Mouse (Mus musculus) intestine, embryonic 15.5 days (tissue): Measurements from ENCODE around the gene Serf1. TPM values are rescaled to one million over a fixed set of nuclear protein-coding genes. Genes with fewer than 3 reads are reported as not detected.

ENCODE experiments used
- ATAC-seq: fragments of 200-750 bp; cut with Nextera tagmentation; 2 replicates; pipeline ENCODE4 v1.8.0; 2017; ENCODE audit warnings: moderate TSS enrichment, moderate library complexity
- H3K27ac ChIP-seq: fragments of 300-500 bp; sonication (generic); 2 replicates; pipeline ENCODE4 v1.5.1; 2015; ENCODE audit warnings: mild to moderate bottlenecking, inconsistent platforms
- H3K27me3 ChIP-seq: fragments of 300-500 bp; sonication (generic); replicated peaks from 2 replicates; pipeline ENCODE4 v1.6.1; 2015; ENCODE audit warnings: inconsistent platforms
- H3K36me3 ChIP-seq: fragments of 300-500 bp; sonication (generic); 2 replicates; pipeline ENCODE4 v1.6.1; 2015; ENCODE audit warnings: inconsistent platforms
- H3K4me1 ChIP-seq: fragments of 300-500 bp; sonication (generic); replicated peaks from 2 replicates; pipeline ENCODE4 v1.6.1; 2015; ENCODE audit warnings: inconsistent platforms
- H3K4me2 ChIP-seq: fragments of 300-500 bp; sonication (generic); replicated peaks from 2 replicates; pipeline ENCODE4 v1.6.1; 2015; ENCODE audit warnings: mild to moderate bottlenecking, inconsistent platforms
- H3K4me3 ChIP-seq: fragments of 300-500 bp; sonication (generic); replicated peaks from 2 replicates; pipeline ENCODE4 v1.5.1; 2015; ENCODE audit warnings: inconsistent platforms
- H3K9ac ChIP-seq: fragments of 300-500 bp; sonication (generic); 2 replicates; pipeline ENCODE4 v1.6.1; 2015; ENCODE audit warnings: inconsistent platforms
- H3K9me3 ChIP-seq: fragments of 300-500 bp; sonication (generic); 2 replicates; pipeline ENCODE4 v1.6.1; 2016; ENCODE audit warnings: inconsistent platforms
- WGBS: fragments of 180-500 bp; shearing (Covaris S2); methylation state at CpG from one replicate; pipeline ENCODE4 v1.1.7; 2015; 5-methylcytosine and 5-hydroxymethylcytosine counted together
- polyA plus RNA-seq: library from polyadenylated mRNA; unstranded; fragments of >200 nt; fragmentation: Nextera tagmentation; extraction: Ambion mirVana; gene quantifications from 2 replicates; pipeline ENCODE4 v1.2.1, GENCODE M21; 2015

Serf1 gene
- 136 and 168 TPM in 2 replicates for polyA plus RNA-seq

DNA sequence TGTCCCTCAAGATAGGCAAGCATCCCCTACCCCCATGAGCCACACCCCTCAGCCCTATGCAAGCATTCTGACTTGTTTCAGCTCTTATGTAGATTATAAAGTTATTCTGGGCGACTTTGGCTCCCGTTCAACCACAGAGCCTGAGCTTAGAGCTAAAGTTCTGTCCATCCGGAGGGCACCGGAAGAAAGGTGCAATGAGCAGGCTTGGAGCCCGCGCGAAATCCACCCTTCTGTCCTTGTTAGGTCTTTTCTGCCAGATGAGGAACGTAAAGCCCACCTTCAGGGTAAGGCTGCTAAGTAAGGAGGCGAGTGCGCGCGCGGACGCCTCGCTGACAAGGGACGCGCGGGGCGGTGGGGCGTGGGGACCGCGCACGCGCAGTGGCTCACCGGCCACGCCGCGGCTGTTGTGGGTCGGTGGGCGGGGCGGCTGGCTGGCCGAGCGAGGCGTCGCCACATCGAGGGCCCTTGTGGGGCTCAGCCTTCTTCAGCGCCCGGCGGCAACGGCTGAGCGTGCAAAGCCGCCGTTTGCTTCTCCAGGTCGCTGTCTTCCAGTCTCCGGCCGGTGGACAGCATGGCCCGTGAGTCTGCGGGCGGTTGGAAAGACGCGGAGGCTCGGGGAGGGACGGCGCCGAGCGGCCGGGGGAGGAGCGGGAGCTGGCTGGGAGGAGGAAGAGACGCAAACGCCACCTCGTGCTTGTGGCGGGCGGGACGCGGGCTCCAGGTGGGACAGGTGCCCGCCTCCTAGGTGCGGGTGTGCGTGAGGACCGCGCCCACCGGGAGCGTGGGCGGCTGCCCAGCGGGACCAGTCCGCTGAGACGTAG lies at the start of gene Serf1:
Serf1 (plus strand) TSS at position 361 of the 821 bp plus-strand sequence.
- under 1% methylated on average over 70 of the region's 76 CpGs for WGBS
- Histone ChIP-seq H3K36me3 (no peaks in the 10 kb centered on the region), H3K9me3 (no peaks in the 10 kb centered on the region), H3K4me1 (0 out of 2 replicates have a peak, but pooled peaks cover 9% of the 10 kb centered on the region), H3K9ac (peak within 1 kb of the TSS; percentile 73), H3K4me3 (peak within 1 kb of the TSS; percentile 79), H3K27ac (peak within 1 kb of the TSS; percentile 73), H3K4me2 (peak within 1 kb of the TSS; percentile 92), H3K27me3 (no peaks in the 10 kb centered on the region)
- ATAC-seq, result peak; percentile 87

GRCm38 (mm10) chr13:100063936-100064335 lies 43.9 kb upstream of the Serf1 start:
- no peak overlapping the region for H3K4me3 ChIP-seq
- no peaks in the 10 kb centered on the region for H3K4me1 ChIP-seq
- H3K36me3 ChIP-seq, result peaks cover 28% of the 10 kb centered on the region
- H3K27me3 ChIP-seq, result no peaks in the 10 kb centered on the region
- H3K27ac ChIP-seq, result no peak overlapping the region
- H3K9me3 ChIP-seq, result no peaks in the 10 kb centered on the region
- no peak for ATAC-seq
- H3K9ac ChIP-seq, result no peak overlapping the region
- 93% methylated on average over 3 of the region's 3 CpGs for WGBS
- no peak overlapping the region for H3K4me2 ChIP-seq

- Histone ChIP-seq H3K9me3 (no peaks in the 10 kb centered on the region), H3K27ac (no peak overlapping the region), H3K4me1 (no peaks in the 10 kb centered on the region), H3K36me3 (peaks cover 24% of the 10 kb centered on the region), H3K27me3 (no peaks in the 10 kb centered on the region), H3K4me2 (no peak overlapping the region), H3K9ac (no peak overlapping the region), H3K4me3 (no peak overlapping the region)
- ATAC-seq, result no peak
- WGBS, result 82% methylated on average over 6 of the region's 6 CpGs
Observed at GRCm38 (mm10) chr13:100067821-100068220, 40.0 kb upstream of the Serf1 start.

DNA sequence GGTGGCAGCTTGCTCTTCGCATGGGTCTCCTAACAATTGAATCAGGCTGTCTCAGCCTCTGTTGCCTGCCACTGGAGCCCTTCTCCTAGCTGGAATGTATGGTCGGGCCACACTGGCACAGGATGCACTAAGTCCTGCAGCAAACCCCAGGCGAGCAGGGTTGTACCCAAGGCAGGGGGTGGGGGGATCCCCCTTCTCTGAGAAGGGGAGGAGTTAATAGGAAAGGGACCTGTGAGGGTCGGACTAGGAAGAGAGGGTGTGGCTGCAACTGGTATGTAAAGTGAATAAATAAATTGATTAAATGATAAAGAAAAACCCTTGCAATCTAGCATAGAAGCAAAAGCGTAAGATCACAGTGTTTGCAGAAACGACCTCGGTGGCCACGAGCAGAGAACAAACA lies 36.3 kb upstream of the Serf1 start:
- no peak for ATAC-seq
- 84% methylated on average over 8 of the region's 8 CpGs for WGBS
- no peak overlapping the region for H3K27ac ChIP-seq

GRCm38 (mm10) chr13:100098808-100099207 lies 9.0 kb upstream of the Serf1 start:
- peaks cover 7% of the 10 kb centered on the region for H3K4me1 ChIP-seq
- no peak overlapping the region for H3K4me2 ChIP-seq
- WGBS, result 88% methylated on average over 6 of the region's 6 CpGs
- no peak overlapping the region for H3K9ac ChIP-seq
- no peak overlapping the region for H3K27ac ChIP-seq
- ATAC-seq, result no peak
- no peaks in the 10 kb centered on the region for H3K27me3 ChIP-seq
- peaks cover 17% of the 10 kb centered on the region for H3K36me3 ChIP-seq
- no peak overlapping the region for H3K4me3 ChIP-seq
- no peaks in the 10 kb centered on the region for H3K9me3 ChIP-seq

More for the DNA sequence above, 36.3 kb upstream of the Serf1 start:
- Histone ChIP-seq H3K4me1 (no peaks in the 10 kb centered on the region), H3K9ac (no peak overlapping the region), H3K36me3 (peaks cover 26% of the 10 kb centered on the region), H3K4me2 (no peak overlapping the region), H3K4me3 (no peak overlapping the region), H3K9me3 (no peaks in the 10 kb centered on the region), H3K27me3 (no peaks in the 10 kb centered on the region)

GRCm38 (mm10) chr13:100103052-100103658 lies 4.7 kb upstream of the Serf1 start:
- Histone ChIP-seq H3K36me3 (0 out of 2 replicates have a peak, but pooled peaks cover 3% of the 10 kb centered on the region), H3K4me3 (peak overlapping the region; percentile 94), H3K4me1 (peaks cover 12% of the 10 kb centered on the region), H3K27me3 (no peaks in the 10 kb centered on the region), H3K4me2 (peak overlapping the region; percentile 73), H3K27ac (peak overlapping the region; percentile 82), H3K9me3 (no peaks in the 10 kb centered on the region), H3K9ac (peak overlapping the region; percentile 95)
- ATAC-seq, result 0 out of 2 replicates have a peak, but pooled peaks have one; percentile 2
- 4% methylated on average over 15 of the region's 15 CpGs for WGBS

- Histone ChIP-seq H3K9me3 (no peaks in the 10 kb centered on the region), H3K9ac (peak within 1 kb of the TSS; percentile 95), H3K4me3 (peak within 1 kb of the TSS; percentile 94), H3K4me2 (peak within 1 kb of the TSS; percentile 73), H3K4me1 (peaks cover 12% of the 10 kb centered on the region), H3K27me3 (no peaks in the 10 kb centered on the region), H3K36me3 (no peaks in the 10 kb centered on the region), H3K27ac (peak within 1 kb of the TSS; percentile 82)
- peak; percentile 78 for ATAC-seq
- WGBS, result under 1% methylated on average over 44 of the region's 44 CpGs
Observed at GRCm38 (mm10) chr13:100103748-100104254, 4.0 kb upstream of the Serf1 start, which contains the start of gene Bdp1. Gene Bdp1 (minus strand): TSS chr13:100104070.

DNA sequence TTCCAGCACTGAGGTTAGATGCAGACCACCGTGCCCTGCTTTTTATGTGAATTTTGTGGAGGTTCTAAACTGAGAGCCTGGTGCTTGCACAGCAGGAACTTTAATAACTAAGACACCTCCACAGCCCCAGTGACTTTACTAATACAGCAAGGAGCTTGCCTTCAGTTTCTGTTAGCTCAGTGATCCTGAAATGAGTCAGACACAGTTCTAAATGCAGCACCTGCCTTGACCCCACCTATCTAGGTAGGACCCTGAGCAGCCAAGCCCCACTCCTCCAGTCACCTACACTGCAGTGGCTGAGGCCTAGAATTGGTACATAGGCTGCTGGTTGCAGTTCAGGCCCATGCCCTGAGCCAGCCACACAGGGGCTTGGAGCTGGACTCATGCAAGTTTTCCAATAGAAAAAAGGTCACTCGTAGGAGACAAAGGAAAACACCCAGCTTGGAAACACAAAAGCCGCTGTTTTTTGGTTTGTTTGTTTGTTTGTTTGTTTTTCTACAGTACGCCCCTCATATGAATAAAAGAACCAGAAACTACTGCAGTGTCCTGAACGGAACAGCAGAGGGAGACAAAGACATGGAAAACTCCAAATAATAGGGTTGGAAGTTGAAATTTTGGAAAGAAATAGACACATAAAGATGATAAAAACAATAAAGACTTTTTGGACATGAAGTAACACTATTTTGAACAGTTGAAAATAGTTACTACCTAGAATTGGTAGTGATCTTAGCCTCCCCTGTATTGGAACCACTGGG lies 4.6 kb downstream of the Serf1 start:
- no peaks in the 10 kb centered on the region for H3K36me3 ChIP-seq
- ATAC-seq, result no peak
- H3K9ac ChIP-seq, result no peak overlapping the region
- no peaks in the 10 kb centered on the region for H3K27me3 ChIP-seq
- H3K9me3 ChIP-seq, result no peaks in the 10 kb centered on the region
- H3K4me2 ChIP-seq, result no peak overlapping the region
- H3K4me3 ChIP-seq, result no peak overlapping the region
- 43% methylated on average over 5 of the region's 5 CpGs for WGBS
- H3K4me1 ChIP-seq, result 0 out of 2 replicates have a peak, but pooled peaks cover 7% of the 10 kb centered on the region
- H3K27ac ChIP-seq, result no peak overlapping the region

DNA sequence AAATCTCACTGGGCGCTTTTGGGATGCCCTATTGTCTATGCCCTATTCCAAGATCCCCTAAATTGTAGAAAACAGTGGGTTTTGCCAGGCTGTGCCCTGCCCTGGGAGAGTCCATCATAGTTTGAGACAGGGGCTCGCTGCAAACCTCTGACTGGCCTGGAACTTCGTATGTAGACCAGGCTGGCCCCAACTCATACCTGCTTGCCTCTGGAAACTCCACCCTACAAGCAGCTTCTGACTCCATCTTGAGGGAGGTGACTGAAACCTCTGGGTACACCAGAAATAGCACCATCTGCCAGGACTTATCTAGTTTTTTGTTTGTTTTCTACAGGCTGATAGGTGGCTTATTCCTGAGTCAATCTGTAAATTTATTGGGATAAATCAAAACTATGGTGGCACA lies 16.2 kb downstream of the Serf1 start:
- H3K4me3 ChIP-seq, result peak overlapping the region; percentile 93; the same call in 1 of the 2 replicates

DNA sequence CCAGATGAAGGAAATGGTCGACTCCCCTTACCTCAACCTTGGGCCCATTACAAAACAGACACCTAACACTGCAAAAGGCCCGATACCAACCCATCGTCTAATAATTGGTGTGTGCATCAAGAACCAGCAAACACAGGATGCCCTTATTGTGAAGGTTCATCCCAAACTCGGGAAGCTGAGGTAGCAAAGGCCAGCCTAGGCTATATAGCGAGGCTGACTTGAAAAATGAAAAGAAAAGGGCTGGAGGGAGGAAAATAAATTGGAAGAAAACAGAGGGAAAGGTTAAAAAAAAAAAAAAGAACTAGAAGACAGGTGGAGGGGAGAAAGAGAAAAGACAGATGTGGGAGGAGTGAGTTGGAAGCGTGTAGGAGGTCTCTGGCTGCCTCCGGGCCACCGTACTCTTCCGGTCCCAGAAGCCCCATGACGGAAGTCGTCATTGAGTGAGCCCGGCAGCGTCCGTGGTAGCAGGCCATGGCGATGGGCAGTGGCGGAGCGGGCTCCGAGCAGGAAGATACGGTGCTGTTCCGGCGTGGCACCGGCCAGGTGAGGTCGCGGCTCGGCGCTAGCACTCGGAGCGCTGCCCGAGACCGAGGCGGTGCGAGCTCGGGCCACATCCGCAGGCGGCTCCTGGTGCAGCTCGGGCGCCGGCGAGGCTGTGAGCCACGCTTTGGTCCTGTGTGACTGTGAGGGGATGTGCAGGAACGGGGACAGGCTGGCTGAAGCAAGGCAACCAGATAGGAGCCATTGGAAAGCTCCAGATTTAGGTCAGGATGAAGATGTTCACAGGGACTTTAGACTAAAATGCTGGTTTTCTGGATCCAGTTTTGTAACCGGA lies 16.8 kb downstream of the Serf1 start, which contains the start of gene Smn1:
Smn1 (plus strand) TSS at position 430 of the 835 bp plus-strand sequence.
- Histone ChIP-seq H3K27me3 (no peaks in the 10 kb centered on the region), H3K4me3 (peak within 1 kb of the TSS; percentile 93), H3K36me3 (peaks cover 9% of the 10 kb centered on the region; the same call in 1 of the 2 replicates), H3K9ac (peak within 1 kb of the TSS; percentile 87), H3K9me3 (no peaks in the 10 kb centered on the region), H3K27ac (no peak within 1 kb of the TSS), H3K4me1 (peaks cover 9% of the 10 kb centered on the region), H3K4me2 (peak within 1 kb of the TSS; percentile 76)
- peak; percentile 99 for ATAC-seq
- WGBS, result 4% methylated on average over 42 of the region's 42 CpGs

More for the DNA sequence above, 16.2 kb downstream of the Serf1 start:
- no peak overlapping the region for H3K27ac ChIP-seq
- no peak overlapping the region for H3K9ac ChIP-seq
- H3K4me2 ChIP-seq, result peak overlapping the region; percentile 76
- no peaks in the 10 kb centered on the region for H3K27me3 ChIP-seq
- 83% methylated on average over 3 of the region's 3 CpGs for WGBS
- peak; percentile 34; the same call in 1 of the 2 replicates for ATAC-seq
- H3K9me3 ChIP-seq, result no peaks in the 10 kb centered on the region
- peaks cover 9% of the 10 kb centered on the region for H3K4me1 ChIP-seq
- peaks cover 9% of the 10 kb centered on the region; the same call in 1 of the 2 replicates for H3K36me3 ChIP-seq

GRCm38 (mm10) chr13:100125258-100125643 lies 17.4 kb downstream of the Serf1 start:
- peaks cover 9% of the 10 kb centered on the region for H3K4me1 ChIP-seq
- H3K36me3 ChIP-seq, result peaks cover 9% of the 10 kb centered on the region; the same call in 1 of the 2 replicates
- H3K9ac ChIP-seq, result peak overlapping the region; percentile 87
- no peaks in the 10 kb centered on the region for H3K27me3 ChIP-seq
- H3K9me3 ChIP-seq, result no peaks in the 10 kb centered on the region
- no peak overlapping the region for H3K27ac ChIP-seq
- peak overlapping the region; percentile 76 for H3K4me2 ChIP-seq
- peak overlapping the region; percentile 93 for H3K4me3 ChIP-seq
- peak; percentile 20; the same call in 1 of the 2 replicates for ATAC-seq
- 2% methylated on average over 10 of the region's 10 CpGs for WGBS
